Mouse (Mus musculus) hindlimb bud, embryonic 11.5 days (tissue): ENCODE results near the gene AI182371.

Experiments
- DNase-seq: peaks from one replicate; pipeline ENCODE4 v3.0.0-alpha.2; 2012; ENCODE audit warnings: low read depth, low spot score; ENCODE audit errors: extremely low spot score

Gene AI182371

GRCm38 (mm10) chr2:35070275-35070674 lies 31.1 kb downstream of the AI182371 start:
- DNase-seq, result no peak

GRCm38 (mm10) chr2:35069124-35069523 lies 32.2 kb downstream of the AI182371 start:
- DNase-seq, result no peak

GRCm38 (mm10) chr2:35067117-35067516 lies 34.2 kb downstream of the AI182371 start:
- DNase-seq, result no peak

- DNase-seq, result no peak
These were observed 34.7 kb downstream of the AI182371 start for GRCm38 (mm10) chr2:35066525-35067082.

GRCm38 (mm10) chr2:35063333-35064030 lies 37.9 kb downstream of the AI182371 start:
- DNase-seq, result no peak

- DNase-seq, result no peak
These were observed 40.0 kb downstream of the AI182371 start, which contains the start of gene Hc for GRCm38 (mm10) chr2:35061338-35061737. Gene Hc, minus strand, starts transcription at chr2:35061438.

GRCm38 (mm10) chr2:35060897-35061296 lies 40.4 kb downstream of the AI182371 start:
- no peak for DNase-seq

GRCm38 (mm10) chr2:35060256-35060655 lies 41.1 kb downstream of the AI182371 start:
- no peak for DNase-seq

GRCm38 (mm10) chr2:35058325-35058724 lies 43.0 kb downstream of the AI182371 start:
- DNase-seq, result no peak

GRCm38 (mm10) chr2:35057243-35057642 lies 44.1 kb downstream of the AI182371 start:
- DNase-seq, result no peak

- no peak for DNase-seq
These were observed 52.5 kb downstream of the AI182371 start for GRCm38 (mm10) chr2:35048851-35049250.

GRCm38 (mm10) chr2:35044956-35045355 lies 56.4 kb downstream of the AI182371 start:
- no peak for DNase-seq

- DNase-seq, result no peak
These were observed 62.6 kb downstream of the AI182371 start for GRCm38 (mm10) chr2:35038580-35039375.
